Mouse (Mus musculus): Measurements from ENCODE around the gene Ckap2.

The Ckap2 gene

GRCm38 (mm10) chr8:22185431-22186397, at the start of gene Ckap2:
Gene Ckap2 (minus strand): TSS chr8:22185819.
- peak; percentile 79 to 83 for DNase-seq

GRCm38 (mm10) chr8:22228621-22229020, 43.0 kb upstream of the Ckap2 start:
- DNase-seq, result peak in 1 of 2 experiments; percentile 21

DNA sequence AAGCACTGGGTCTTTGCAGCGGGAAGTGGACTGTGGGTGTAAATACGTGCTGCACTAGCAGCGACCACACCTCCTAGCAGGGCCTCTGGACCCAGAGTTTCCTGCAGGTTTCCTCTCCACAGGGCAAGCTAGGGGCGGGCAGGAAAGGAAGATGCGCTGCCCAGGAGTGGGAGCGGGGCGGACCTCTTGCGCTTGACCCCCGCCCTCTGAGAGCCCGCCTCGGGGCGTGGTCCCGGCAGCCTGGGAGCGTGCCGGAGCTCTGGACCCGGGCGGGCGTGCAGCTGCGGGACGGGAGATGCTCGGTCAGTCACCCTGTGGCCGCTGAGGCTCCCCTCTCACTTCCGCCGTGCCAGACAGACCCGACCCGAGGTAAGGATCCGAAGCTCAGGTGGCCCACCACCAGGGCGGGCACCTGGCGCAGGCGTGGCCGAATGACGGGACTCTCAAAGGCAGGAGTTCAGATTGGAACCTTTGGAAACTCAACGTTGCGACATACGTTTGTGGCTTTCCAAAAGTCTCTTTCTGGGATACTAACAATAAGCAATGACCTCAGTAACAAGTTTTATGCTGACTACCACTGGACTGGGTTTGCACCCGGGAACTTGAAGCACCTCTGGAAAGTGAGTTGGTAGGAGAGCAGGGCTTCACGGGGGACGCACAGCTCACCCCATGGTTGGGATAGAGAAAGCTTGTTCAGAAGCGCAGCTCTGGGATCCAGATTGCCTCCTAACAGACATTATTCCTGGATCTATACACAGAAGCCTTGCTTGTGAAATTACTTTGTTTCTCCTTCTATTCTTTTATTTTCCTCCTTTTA, 41.6 kb upstream of the Ckap2 start, which contains the start of gene Thsd1:
Gene Thsd1, plus strand, starts transcription at position 253 of the 817 bp plus-strand sequence.
- DNase-seq, result peak; percentile 8 to 20

GRCm38 (mm10) chr8:22226361-22226760, 40.7 kb upstream of the Ckap2 start:
- no peak for DNase-seq

DNA sequence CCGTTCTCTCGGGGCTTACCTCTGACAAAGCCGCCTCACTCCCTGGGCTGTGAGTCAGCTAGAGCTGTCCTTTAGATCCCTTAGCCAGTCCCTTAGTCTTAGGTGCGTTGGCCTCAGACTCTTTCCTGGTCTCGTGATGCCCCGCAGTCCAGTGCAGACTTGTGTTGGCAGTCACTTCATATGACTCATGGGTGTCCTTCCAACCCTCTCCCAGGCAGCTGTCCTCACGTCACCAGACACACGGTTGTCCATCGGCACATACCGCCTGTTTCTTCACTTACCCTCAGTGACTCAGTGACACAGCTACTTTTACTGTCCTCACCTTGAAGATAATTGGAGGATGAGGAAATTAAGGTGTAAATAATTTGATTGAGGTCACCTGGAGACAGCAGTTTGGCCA, 29.2 kb upstream of the Ckap2 start:
- DNase-seq, result no peak

GRCm38 (mm10) chr8:22209012-22209411, 23.4 kb upstream of the Ckap2 start:
- no peak for DNase-seq

DNA sequence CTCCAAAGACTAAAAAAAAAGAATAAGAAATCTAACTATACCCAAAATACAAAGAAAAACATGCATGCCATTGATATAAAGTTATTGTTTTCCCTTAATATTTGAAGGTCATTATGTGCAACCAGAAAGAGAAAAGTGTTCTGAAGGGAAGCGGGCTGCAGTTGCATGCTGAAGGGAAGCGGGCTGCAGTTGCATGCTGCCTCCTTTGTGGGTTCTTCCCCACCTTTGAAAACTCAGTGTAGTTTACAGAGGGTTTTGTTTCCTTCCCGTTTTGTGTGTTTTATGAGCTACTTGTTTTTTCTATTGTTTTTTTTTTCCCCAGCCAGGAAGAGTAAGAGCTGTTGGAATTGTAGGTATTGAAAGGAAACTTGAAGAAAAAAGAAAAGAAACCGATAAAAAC, 21.9 kb upstream of the Ckap2 start:
- DNase-seq, result no peak

- DNase-seq, result no peak
Observed at GRCm38 (mm10) chr8:22199481-22199880, 13.9 kb upstream of the Ckap2 start.

GRCm38 (mm10) chr8:22197914-22198313, 12.3 kb upstream of the Ckap2 start:
- DNase-seq, result no peak

GRCm38 (mm10) chr8:22193432-22194010, 7.9 kb upstream of the Ckap2 start:
- peak in 1 of 2 experiments; percentile 11 for DNase-seq

DNA sequence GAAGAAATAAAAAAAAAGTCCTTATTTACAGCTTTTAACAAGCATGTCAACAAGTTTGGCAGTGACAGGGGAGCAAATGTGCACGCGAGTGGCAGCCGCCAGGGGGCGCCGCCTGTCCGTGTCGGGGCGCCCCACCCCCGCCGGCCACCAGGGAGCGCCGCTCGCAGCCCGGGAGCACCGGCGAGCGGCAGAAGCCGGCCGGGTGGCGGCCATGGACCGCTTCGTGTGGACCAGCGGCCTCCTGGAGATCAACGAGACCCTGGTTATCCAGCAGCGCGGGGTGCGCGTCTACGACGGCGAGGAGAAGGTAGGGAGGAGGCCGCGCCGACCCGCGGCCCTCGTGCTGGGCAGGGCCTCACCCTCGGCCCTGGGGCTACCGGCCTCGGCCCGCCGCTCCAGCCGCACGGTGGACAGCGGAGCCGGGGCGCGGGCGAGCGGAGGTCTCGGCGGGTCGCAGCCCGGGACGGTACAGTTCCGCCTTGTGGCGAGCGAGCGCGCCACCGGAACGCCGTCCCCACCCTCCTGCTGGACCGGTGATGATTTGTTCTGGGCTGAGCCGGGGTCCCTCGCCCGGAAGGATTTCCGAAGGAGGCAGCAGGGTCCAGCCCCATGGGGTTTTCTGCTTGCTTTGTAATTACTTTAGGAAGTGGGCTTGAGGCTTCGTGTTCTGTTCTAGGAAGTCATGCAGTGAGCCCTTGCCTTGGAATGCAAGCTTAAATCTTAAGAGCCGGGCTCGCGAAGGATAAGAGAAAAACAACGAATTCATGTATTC, 7.2 kb upstream of the Ckap2 start, which contains the start of gene Vps36:
Gene Vps36, plus strand, starts transcription at position 150 of the 772 bp plus-strand sequence.
- DNase-seq, result peak; percentile 63 to 69

DNA sequence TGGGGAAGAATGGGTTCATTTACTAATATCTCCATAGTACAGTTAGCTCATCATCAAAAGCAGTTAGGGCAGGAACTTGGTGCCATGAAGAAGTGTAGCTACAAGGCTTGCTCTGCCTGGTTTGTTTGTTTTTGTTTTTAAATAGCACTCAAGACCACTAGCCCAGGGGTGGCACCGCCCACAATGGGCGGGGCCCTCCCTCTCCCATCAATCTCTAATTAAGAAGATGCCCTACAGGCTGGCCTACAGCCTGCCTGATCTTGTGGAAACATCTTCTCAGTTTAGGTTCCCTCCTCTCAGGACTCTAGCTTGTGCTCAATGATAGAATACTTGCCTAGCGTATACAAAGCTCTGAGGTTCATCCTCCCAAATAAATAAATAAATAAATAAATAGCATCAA, 735 bp downstream of the Ckap2 start:
- DNase-seq, result no peak

GRCm38 (mm10) chr8:22175966-22176365, 9.7 kb downstream of the Ckap2 start:
- no peak for DNase-seq

GRCm38 (mm10) chr8:22169167-22169566, 16.5 kb downstream of the Ckap2 start:
- no peak for DNase-seq

- DNase-seq, result peak; percentile 77
Observed at GRCm38 (mm10) chr8:22166080-22166603, 19.5 kb downstream of the Ckap2 start, which contains the start of gene Nek3. Gene Nek3 (minus strand): TSS chr8:22166435.

- no peak for DNase-seq
Observed at GRCm38 (mm10) chr8:22165251-22166079, 20.2 kb downstream of the Ckap2 start.

GRCm38 (mm10) chr8:22164431-22164830, 21.2 kb downstream of the Ckap2 start:
- no peak for DNase-seq

DNA sequence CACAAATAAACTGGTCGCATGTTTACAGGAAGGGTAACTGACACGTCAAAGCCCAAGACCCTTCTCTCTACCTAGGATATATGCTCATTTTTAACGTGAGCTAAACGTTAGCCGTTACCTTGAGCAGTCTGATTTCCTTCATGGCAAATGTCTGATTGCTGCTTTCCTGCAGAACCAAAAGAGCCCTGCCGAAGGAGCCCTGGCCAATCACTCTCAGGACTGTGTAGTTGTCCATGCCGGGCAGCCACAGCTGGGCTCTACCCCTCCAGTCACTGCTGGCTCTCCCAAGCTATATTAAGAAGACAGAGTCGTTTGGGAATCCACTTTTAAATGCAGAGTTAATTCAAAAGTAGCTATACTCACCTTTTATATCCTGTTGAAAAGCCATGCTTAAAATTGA, 23.4 kb downstream of the Ckap2 start:
- DNase-seq, result no peak

DNA sequence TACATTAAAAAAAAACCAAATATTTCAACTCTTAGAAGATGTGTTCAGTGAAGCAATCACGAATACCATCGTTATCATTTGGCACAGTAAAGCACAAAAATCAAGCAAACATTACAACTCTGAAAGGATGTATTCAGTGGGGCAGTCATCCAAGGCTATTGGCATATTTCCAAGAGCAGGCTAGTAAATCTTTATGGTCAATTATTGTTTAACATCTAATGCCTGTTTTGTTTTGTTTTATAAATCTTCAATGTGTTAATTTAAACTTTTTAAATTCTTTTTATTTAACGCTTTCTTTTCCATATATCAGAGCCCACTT, 35.3 kb downstream of the Ckap2 start:
- DNase-seq, result no peak

GRCm38 (mm10) chr8:22149643-22150344, 35.8 kb downstream of the Ckap2 start:
- no peak for DNase-seq

Measured in thymus, adult 18-20 months (tissue).